Mouse (Mus musculus) thymus, adult 2 months (tissue): ENCODE data around the gene Sufu.

ENCODE experiments used
- CTCF ChIP-seq: fragments of 200-500 bp; IDR thresholded peaks from 2 replicates; pipeline ENCODE4 v1.5.1; 2012; ENCODE audit warnings: mild to moderate bottlenecking, control low read depth, low read length, moderate library complexity, borderline replicate concordance; ENCODE audit not compliant: control insufficient read depth, poor library complexity, insufficient read depth; ENCODE audit errors: extremely low read depth
- POLR2A ChIP-seq: fragments of 200-500 bp; IDR thresholded peaks from 2 replicates; pipeline ENCODE4 v1.6.1; 2012; ENCODE audit warnings: mild to moderate bottlenecking, low read length, control low read depth, moderate library complexity; ENCODE audit not compliant: control insufficient read depth, poor library complexity, insufficient read depth; ENCODE audit errors: extremely low read depth

DNA sequence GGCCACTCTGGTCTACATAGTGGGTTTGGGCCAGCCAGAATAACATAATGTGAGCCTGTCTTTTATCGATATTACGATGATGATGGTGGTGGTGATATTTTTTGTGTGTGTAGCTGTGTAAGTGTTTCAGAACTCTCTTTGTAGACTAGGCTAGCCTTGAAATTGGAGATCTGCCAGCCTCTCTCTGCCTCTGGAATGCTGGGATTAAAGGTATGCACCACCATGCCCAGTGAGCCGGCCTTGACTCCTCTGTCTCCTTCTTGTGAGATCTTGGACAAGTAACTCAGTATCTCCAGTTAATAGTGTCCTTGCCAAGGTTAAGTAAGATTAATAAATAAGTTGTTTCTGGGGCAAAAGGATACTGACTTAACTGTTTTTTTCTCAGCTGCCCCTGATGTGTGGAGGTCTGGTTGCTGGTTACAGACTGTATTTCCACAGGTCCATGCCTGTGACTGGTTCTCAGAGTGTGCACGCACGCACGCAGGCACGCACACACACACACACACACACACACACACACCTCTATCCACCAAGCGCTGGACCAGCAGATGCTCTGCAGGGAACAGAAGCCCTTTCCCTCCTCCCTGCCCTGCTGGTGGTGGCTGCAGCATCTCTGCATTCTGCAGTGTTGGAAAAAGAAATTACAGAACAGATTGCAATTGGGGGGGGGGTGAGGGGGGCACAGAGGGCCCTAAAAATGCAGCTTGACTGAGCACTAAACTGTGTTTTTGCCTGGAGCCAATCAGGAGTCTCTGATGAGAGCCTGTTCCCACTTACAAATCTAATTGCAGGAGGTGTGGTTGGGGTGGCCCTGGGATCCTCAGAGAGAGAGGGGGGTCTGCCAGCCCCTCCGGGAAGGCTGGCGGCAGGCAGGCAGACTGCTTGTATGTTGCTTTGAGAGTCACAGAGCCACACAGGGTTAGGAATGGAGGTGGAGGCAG, 129.3 kb downstream of the Sufu start:
- no peak for TF ChIP-seq POLR2A
- no peak for TF ChIP-seq CTCF
